ENCODE assay signal across 10 mouse cellular contexts in genomic region chr11:48790946-48791345, GRCm38 (mm10). TPM values are rescaled to one million over a fixed set of nuclear protein-coding genes. Genes with fewer than 3 reads are reported as not detected.
A peak's percentile ranks its signal among the peaks of the same experiment; 100 is the strongest.
DNase-seq lines count a peak whose midpoint lies in the region; ATAC-seq and TF ChIP-seq lines count a peak whose summit lies in the region.
"Had no signal": no experiment of that assay in that cellular context is flagged by ENCODE, and none has a peak within 500 bp of the region (broad histone marks: within the 10 kb centered on the region; RNA-seq: fewer than 3 reads in every experiment).

No protein-coding gene starts in this region.

- DNase-seq in MEL (ENCODE audit: low read depth, low spot score) = peak; percentile 69
- no peak for DNase-seq in testis, postnatal 14 days (ENCODE audit: low spot score)
- DNase-seq in retina, embryonic 14.5 days (ENCODE audit: low spot score) = no peak

- H3K36me3 ChIP-seq in ES-Bruce4 (ENCODE audit: control insufficient read depth, insufficient read depth, low read length, poor library complexity, severe bottlenecking) (no peaks in the 10 kb centered on the region), MEL (ENCODE audit: control insufficient read depth in 1 of 2, insufficient read depth in 2 of 2, low read length in 2 of 2) (peaks cover 0 to 13% of the 10 kb centered on the region in 2 experiments; a peak in 2 of 4 replicates)
- H3K36me3 ChIP-seq in kidney, embryonic 14.5 days (ENCODE audit: control insufficient read depth, insufficient read depth, low read length) = no peaks in the 10 kb centered on the region
- H3K36me3 ChIP-seq in liver, embryonic 12.5 days = no peaks in the 10 kb centered on the region
- H3K36me3 ChIP-seq in midbrain, embryonic 13.5 days = no peaks in the 10 kb centered on the region
- H3K36me3 ChIP-seq: heart, embryonic 15.5 days; hindbrain, embryonic 15.5 days; neural tube, embryonic 12.5 days had no signal

- H3K9ac ChIP-seq in ES-Bruce4 (ENCODE audit: low read depth, poor library complexity, severe bottlenecking) = peak overlapping the region; percentile 46
- peak overlapping the region; percentile 52 for H3K9ac ChIP-seq in MEL (ENCODE audit: control insufficient read depth, low read depth, low read length, poor library complexity, severe bottlenecking)
- H3K9ac ChIP-seq in kidney, embryonic 14.5 days (ENCODE audit: low read depth, low read length) = no peak overlapping the region
- no peak overlapping the region for H3K9ac ChIP-seq in liver, embryonic 12.5 days
- no peak overlapping the region for H3K9ac ChIP-seq in midbrain, embryonic 13.5 days (replicated peaks)
- H3K9ac ChIP-seq: neural tube, embryonic 12.5 days had no signal

- H3K4me3 ChIP-seq in ES-Bruce4 (ENCODE audit: low read depth, low read length) = peak overlapping the region; percentile 31; the same call in 1 of the 2 replicates
- H3K4me3 ChIP-seq in MEL (ENCODE audit: control insufficient read depth in 1 of 2, insufficient read depth in 1 of 2, low read depth in 2 of 2, low read length in 2 of 2) = peak overlapping the region; percentile 58 to 74
- H3K4me3 ChIP-seq in kidney, embryonic 14.5 days (ENCODE audit: low read length) = no peak overlapping the region
- peak overlapping the region; percentile 28; the same call in 1 of the 2 replicates for H3K4me3 ChIP-seq in liver, embryonic 12.5 days
- H3K4me3 ChIP-seq in midbrain, embryonic 13.5 days (replicated peaks) = no peak overlapping the region

- no peaks in the 10 kb centered on the region for H3K79me2 ChIP-seq in MEL (ENCODE audit: control insufficient read depth, insufficient read depth, low read length, poor library complexity)

- 52% methylated on average over 8 of the region's 8 CpGs for WGBS in kidney, embryonic 14.5 days
- 44% methylated on average over 8 of the region's 8 CpGs for WGBS in liver, embryonic 12.5 days (ENCODE audit: insufficient replicate concordance)
- 67% methylated on average over 8 of the region's 8 CpGs for WGBS in midbrain, embryonic 13.5 days

- TF ChIP-seq POLR2A in ES-Bruce4 (IDR thresholded peaks at IDR 0.05; ENCODE audit: insufficient read depth, low read length) = no peak
- TF ChIP-seq POLR2A in MEL (IDR thresholded peaks at IDR 0.05; ENCODE audit: control insufficient read depth in 1 of 2, insufficient read depth in 1 of 2, low read depth in 1 of 2, low read length in 2 of 2, poor library complexity in 1 of 2) = no peak

- no peak overlapping the region for H3K27ac ChIP-seq in ES-Bruce4 (ENCODE audit: insufficient read depth, low read length)
- peak overlapping the region; percentile 12; the same call in 1 of the 2 replicates for H3K27ac ChIP-seq in MEL (ENCODE audit: control insufficient read depth, low read depth, low read length)
- no peak overlapping the region for H3K27ac ChIP-seq in kidney, embryonic 14.5 days (ENCODE audit: low read depth, low read length)
- H3K27ac ChIP-seq in liver, embryonic 12.5 days = no peak overlapping the region
- H3K27ac ChIP-seq in midbrain, embryonic 13.5 days = no peak overlapping the region
- H3K27ac ChIP-seq: heart, embryonic 15.5 days; hindbrain, embryonic 15.5 days; neural tube, embryonic 12.5 days had no signal

- TF ChIP-seq CTCF in ES-Bruce4 (IDR thresholded peaks at IDR 0.05; ENCODE audit: low read depth, low read length) (no peak), MEL (IDR thresholded peaks at IDR 0.05 in 2 of 3, conservative IDR thresholded peaks at IDR 0.05 in 1 of 3; ENCODE audit: control insufficient read depth in 1 of 3, insufficient read depth in 1 of 3, low read depth in 2 of 3, low read length in 3 of 3, poor library complexity in 1 of 3, severe bottlenecking in 1 of 3) (no peak)

- no peak for TF ChIP-seq RAD21 in MEL (IDR thresholded peaks at IDR 0.05; ENCODE audit: low read depth, low read length)

- H3K4me1 ChIP-seq in ES-Bruce4 (ENCODE audit: control insufficient read depth, insufficient read depth, low read length) = no peaks in the 10 kb centered on the region
- peaks cover 9 to 24% of the 10 kb centered on the region in 2 experiments for H3K4me1 ChIP-seq in MEL (ENCODE audit: control insufficient read depth in 1 of 2, insufficient read depth in 2 of 2, low read length in 2 of 2)
- no peaks in the 10 kb centered on the region for H3K4me1 ChIP-seq in kidney, embryonic 14.5 days (ENCODE audit: control insufficient read depth, insufficient read depth, low read length)
- peaks cover 40% of the 10 kb centered on the region for H3K4me1 ChIP-seq in liver, embryonic 12.5 days
- no peaks in the 10 kb centered on the region for H3K4me1 ChIP-seq in midbrain, embryonic 13.5 days (replicated peaks)
- H3K4me1 ChIP-seq: neural tube, embryonic 12.5 days had no signal

- 0 out of 2 replicates have a peak, but pooled peaks have one; percentile 4 for ATAC-seq in kidney, embryonic 14.5 days (ENCODE audit: low FRiP score, low TSS enrichment)
- no peak for ATAC-seq in liver, embryonic 12.5 days
- ATAC-seq in midbrain, embryonic 13.5 days = no peak

- H3K9me3 ChIP-seq in ES-Bruce4 (replicated peaks; ENCODE audit: control insufficient read depth, insufficient read depth, low read length, poor library complexity, severe bottlenecking) = no peaks in the 10 kb centered on the region
- H3K9me3 ChIP-seq in MEL (replicated peaks; ENCODE audit: insufficient read depth, low read length) = no peaks in the 10 kb centered on the region
- H3K9me3 ChIP-seq in kidney, embryonic 14.5 days (ENCODE audit: control insufficient read depth, low read length) = no peaks in the 10 kb centered on the region
- no peaks in the 10 kb centered on the region for H3K9me3 ChIP-seq in liver, embryonic 12.5 days (replicated peaks)
- H3K9me3 ChIP-seq in midbrain, embryonic 13.5 days = no peaks in the 10 kb centered on the region
- H3K9me3 ChIP-seq: heart, embryonic 15.5 days; hindbrain, embryonic 15.5 days; neural tube, embryonic 12.5 days had no signal

- no peak overlapping the region for H3K4me2 ChIP-seq in kidney, embryonic 14.5 days (replicated peaks; ENCODE audit: low read depth, low read length)
- peak overlapping the region; percentile 60 for H3K4me2 ChIP-seq in liver, embryonic 12.5 days
- no peak overlapping the region for H3K4me2 ChIP-seq in midbrain, embryonic 13.5 days (replicated peaks)

- no peak for TF ChIP-seq EP300 in ES-Bruce4 (IDR thresholded peaks at IDR 0.05; ENCODE audit: insufficient read depth, low read depth, low read length)
- TF ChIP-seq EP300 in MEL (IDR thresholded peaks at IDR 0.05; ENCODE audit: low read depth in 1 of 2, low read length in 2 of 2) = 0 out of 4 replicates have a peak, but pooled peaks of 1 of the 2 experiments have one; percentile 14

- H3K27me3 ChIP-seq in ES-Bruce4 (ENCODE audit: control insufficient read depth, insufficient read depth, low read length, poor library complexity, severe bottlenecking) (no peaks in the 10 kb centered on the region), MEL (ENCODE audit: control insufficient read depth in 1 of 2, insufficient read depth in 2 of 2, low read length in 2 of 2) (no peaks in the 10 kb centered on the region)
- no peaks in the 10 kb centered on the region for H3K27me3 ChIP-seq in kidney, embryonic 14.5 days (ENCODE audit: control insufficient read depth, insufficient read depth, low read length)
- H3K27me3 ChIP-seq in liver, embryonic 12.5 days (replicated peaks) = no peaks in the 10 kb centered on the region
- no peaks in the 10 kb centered on the region for H3K27me3 ChIP-seq in midbrain, embryonic 13.5 days
- H3K27me3 ChIP-seq: heart, embryonic 15.5 days; hindbrain, embryonic 15.5 days; neural tube, embryonic 12.5 days had no signal

TF ChIP-seq in MEL, 35 proteins besides CTCF, POLR2A, EP300 and RAD21 (continues in another document):
- 0 out of 2 replicates have a peak, but pooled peaks have one; percentile 47 for TF ChIP-seq ELF1 (IDR thresholded peaks at IDR 0.05; ENCODE audit: low read depth, low read length)

RNA-seq across cellular contexts. Expression of gene Rack1, which starts 9.2 kb away (rescaled TPM):
- polyA plus RNA-seq in ES-Bruce4 (2011; ENCODE audit: insufficient read depth, insufficient read length, low read depth, missing spikeins) (2,044 and 2,161 TPM in 2 replicates), MEL (2012; ENCODE audit: insufficient read depth in 1 of 2, insufficient read length in 2 of 2, low read depth in 1 of 2, low replicate concordance in 2 of 2, missing spikeins in 1 of 2) (1,000 to 10,000 TPM in 1 of 2 experiments, 100 to 1,000 TPM in 1; 376 to 4,421 TPM)
- total RNA-seq in MEL (2012; rRNA removed) = 5,378 and 5,815 TPM in 2 replicates
- polyA plus RNA-seq in kidney, embryonic 14.5 days (2014; fragmentation: Nextera tagmentation; extraction: Ambion mirVana) = 994 and 1,198 TPM in 2 replicates
- 735 and 768 TPM in 2 replicates for polyA plus RNA-seq in liver, embryonic 12.5 days (2016; fragmentation: Nextera tagmentation; extraction: Ambion mirVana)
- polyA plus RNA-seq in midbrain, embryonic 13.5 days (2015; fragmentation: Nextera tagmentation; extraction: Ambion mirVana) = 472 and 473 TPM in 2 replicates

RNA-seq across cellular contexts. Expression of gene Trim41, which starts 26.2 kb away (rescaled TPM):
- polyA plus RNA-seq in ES-Bruce4 (2011; ENCODE audit: insufficient read depth, insufficient read length, low read depth, missing spikeins) (29.6 and 32.2 TPM in 2 replicates), MEL (2012; ENCODE audit: insufficient read depth in 1 of 2, insufficient read length in 2 of 2, low read depth in 1 of 2, low replicate concordance in 2 of 2, missing spikeins in 1 of 2) (10 to 100 TPM; 56.4 to 76.3 TPM)
- 31.6 and 37.0 TPM in 2 replicates for total RNA-seq in MEL (2012; rRNA removed)
- 5.8 and 6.1 TPM in 2 replicates for polyA plus RNA-seq in kidney, embryonic 14.5 days (2014; fragmentation: Nextera tagmentation; extraction: Ambion mirVana)
- polyA plus RNA-seq in liver, embryonic 12.5 days (2016; fragmentation: Nextera tagmentation; extraction: Ambion mirVana) = 2.1 and 2.3 TPM in 2 replicates
- polyA plus RNA-seq in midbrain, embryonic 13.5 days (2015; fragmentation: Nextera tagmentation; extraction: Ambion mirVana) = 6.9 and 7.0 TPM in 2 replicates

RNA-seq across cellular contexts. Expression of gene Trim7, which starts 35.0 kb away (rescaled TPM):
- polyA plus RNA-seq in ES-Bruce4 (2011; ENCODE audit: insufficient read depth, insufficient read length, low read depth, missing spikeins) (8.1 and 8.7 TPM in 2 replicates), MEL (2012; ENCODE audit: insufficient read depth in 1 of 2, insufficient read length in 2 of 2, low read depth in 1 of 2, low replicate concordance in 2 of 2, missing spikeins in 1 of 2) (1 to 10 TPM in 1 of 2 experiments, not detected in 1; 1.3 TPM)
- 0.72 and 0.81 TPM in 2 replicates for total RNA-seq in MEL (2012; rRNA removed)
- 1.3 and 2.9 TPM in 2 replicates for polyA plus RNA-seq in kidney, embryonic 14.5 days (2014; fragmentation: Nextera tagmentation; extraction: Ambion mirVana)
- not detected in 2 replicates for polyA plus RNA-seq in liver, embryonic 12.5 days (2016; fragmentation: Nextera tagmentation; extraction: Ambion mirVana)
- 0.89 and 1.0 TPM in 2 replicates for polyA plus RNA-seq in midbrain, embryonic 13.5 days (2015; fragmentation: Nextera tagmentation; extraction: Ambion mirVana)

RNA-seq across cellular contexts. Expression of gene Gm12184, which starts 35.5 kb away (rescaled TPM):
- polyA plus RNA-seq in ES-Bruce4 (2011; ENCODE audit: insufficient read depth, insufficient read length, low read depth, missing spikeins) (88.5 and 95.4 TPM in 2 replicates), MEL (2012; ENCODE audit: insufficient read depth in 1 of 2, insufficient read length in 2 of 2, low read depth in 1 of 2, low replicate concordance in 2 of 2, missing spikeins in 1 of 2) (10 to 100 TPM in 1 of 2 experiments, not detected in 1; 15.3 TPM)
- total RNA-seq in MEL (2012; rRNA removed) = 7.1 and 10.9 TPM in 2 replicates
- polyA plus RNA-seq in kidney, embryonic 14.5 days (2014; fragmentation: Nextera tagmentation; extraction: Ambion mirVana) = 5.6 and 7.6 TPM in 2 replicates
- polyA plus RNA-seq in liver, embryonic 12.5 days (2016; fragmentation: Nextera tagmentation; extraction: Ambion mirVana) = 4.1 and 5.0 TPM in 2 replicates
- polyA plus RNA-seq in midbrain, embryonic 13.5 days (2015; fragmentation: Nextera tagmentation; extraction: Ambion mirVana) = 3.4 and 3.6 TPM in 2 replicates

Comparison
In these comparisons a context has a peak if more than half of its experiments do, and no peak if none do; other contexts are left out.
1. H3K4me3 ChIP-seq: peak in ES-Bruce4 (single experiment), MEL (2 of 2) and liver, embryonic 12.5 days (single experiment); none in kidney, embryonic 14.5 days (single experiment) and midbrain, embryonic 13.5 days (single experiment).
2. H3K9ac ChIP-seq: peak in ES-Bruce4 (single experiment) and MEL (single experiment); none in kidney, embryonic 14.5 days (single experiment), liver, embryonic 12.5 days (single experiment) and midbrain, embryonic 13.5 days (single experiment).